In the genomic region with DNA sequence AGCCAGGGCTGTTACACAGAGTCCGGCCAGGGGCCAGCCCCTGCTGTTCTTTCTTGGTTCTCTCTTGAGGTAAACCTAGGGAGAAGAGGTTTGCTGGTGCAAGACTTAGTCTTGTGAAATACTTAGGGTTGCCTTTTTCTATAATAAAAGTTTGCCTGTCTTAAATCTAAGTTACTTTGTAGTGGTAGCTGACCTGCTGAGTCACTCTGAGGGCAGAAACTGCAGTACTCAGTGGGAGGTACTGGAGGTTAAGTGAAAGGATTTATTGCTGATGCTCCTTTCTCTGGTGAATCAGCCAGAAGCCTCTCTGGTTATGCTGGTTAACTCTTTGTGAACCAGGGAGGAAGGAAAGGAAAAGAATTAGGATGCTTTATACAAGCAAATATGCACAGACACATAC, we compare ENCODE assay signal across 19 mouse cellular contexts.
DNase-seq lines count a peak whose midpoint lies in the region; TF ChIP-seq lines count a peak whose summit lies in the region.
"Had no signal": no experiment of that assay in that cellular context is flagged by ENCODE, and none has a peak within 500 bp of the region (broad histone marks: within the 10 kb centered on the region; RNA-seq: fewer than 3 reads in every experiment).

No protein-coding gene starts in this region.

- H3K9me3 ChIP-seq in ES-E14 (ENCODE audit: control insufficient read depth, insufficient read depth, low read depth, low read length): no peaks in the 10 kb centered on the region
- H3K9me3 ChIP-seq: embryonic facial prominence, embryonic 12.5 days; hindbrain, embryonic 12.5 days had no signal

- DNase-seq in adrenal gland, postnatal 36 days: peak; percentile 30 to 42
- no peak for DNase-seq in adrenal gland, postnatal 10 days
- DNase-seq in ES-E14 (ENCODE audit: low read depth, low spot score) (no peak), R1 (ENCODE audit: low read depth, low spot score) (peak; percentile 6)
- DNase-seq in right cerebral cortex, postnatal 25 days: no peak
- DNase-seq in heart, adult 8-10 months (ENCODE audit: low spot score): no peak
- DNase-seq: adrenal gland, postnatal 25 days; cerebellum, adult 11 months; cerebellum, adult 8-10 months; cerebellum, postnatal 14 days; embryo, embryonic 11 days; forebrain, postnatal 0 days; gastrocnemius, postnatal 14 days; heart, postnatal 10 days; heart, postnatal 4 days; kidney, adult 11 months had no signal

- H3K4me1 ChIP-seq in ES-E14 (ENCODE audit: control insufficient read depth in 2 of 2, insufficient read depth in 2 of 2, low read length in 2 of 2, poor library complexity in 1 of 2): no peaks in the 10 kb centered on the region
- H3K4me1 ChIP-seq: embryonic facial prominence, embryonic 12.5 days; forebrain, embryonic 13.5 days; hindbrain, embryonic 12.5 days had no signal

- no peak overlapping the region for H3K4me3 ChIP-seq in ES-E14 (ENCODE audit: insufficient read depth in 1 of 2, low read depth in 1 of 2, low read length in 2 of 2, poor library complexity in 1 of 2, severe bottlenecking in 1 of 2)
- H3K4me3 ChIP-seq: embryonic facial prominence, embryonic 12.5 days; forebrain, embryonic 13.5 days; hindbrain, embryonic 12.5 days had no signal

- in situ Hi-C loops in ES-E14 (cut with MboI; ENCODE audit: low sequenced_read_pairs in 2 of 2, unreplicated experiment in 2 of 2): no loop called here

- H3K27ac ChIP-seq in ES-E14 (ENCODE audit: insufficient read depth, low read depth, low read length, poor library complexity, severe bottlenecking): no peak overlapping the region
- H3K27ac ChIP-seq: embryonic facial prominence, embryonic 12.5 days; forebrain, embryonic 13.5 days; hindbrain, embryonic 12.5 days had no signal

- H3K36me3 ChIP-seq in ES-E14 (ENCODE audit: control insufficient read depth, insufficient read depth, low read length, poor library complexity, severe bottlenecking): no peaks in the 10 kb centered on the region
- H3K36me3 ChIP-seq: embryonic facial prominence, embryonic 12.5 days; hindbrain, embryonic 12.5 days had no signal

- H3K9ac ChIP-seq in ES-E14 (ENCODE audit: insufficient read depth, low read depth, low read length, poor library complexity, severe bottlenecking): no peak overlapping the region
- H3K9ac ChIP-seq: embryonic facial prominence, embryonic 12.5 days; forebrain, embryonic 13.5 days; forebrain, postnatal 0 days; hindbrain, embryonic 12.5 days had no signal

TF ChIP-seq in ES-E14, 5 proteins besides CTCF, POLR2A, EP300 and RAD21:
- TF ChIP-seq ZC3H11A (IDR thresholded peaks at IDR 0.05; ENCODE audit: borderline replicate concordance, low read depth, low read length): no peak
- TF ChIP-seq ZNF384 (IDR thresholded peaks at IDR 0.05; ENCODE audit: low read depth, low read length): no peak
- peak; percentile 36; the same call in 1 of the 2 replicates for TF ChIP-seq MAFK (IDR thresholded peaks at IDR 0.05; ENCODE audit: insufficient read depth, low read depth, low read length)
- no peak for TF ChIP-seq CHD2 (IDR thresholded peaks at IDR 0.05; ENCODE audit: low read depth, low read length)
- TF ChIP-seq HCFC1 (IDR thresholded peaks at IDR 0.05; ENCODE audit: borderline replicate concordance, insufficient read depth, low read length): no peak

Comparison
In these comparisons a context has a peak if more than half of its experiments do, and no peak if none do; other contexts are left out.
1. DNase-seq: peak in adrenal gland, postnatal 36 days (2 of 2) and R1 (single experiment); none in adrenal gland, postnatal 10 days (single experiment), ES-E14 (single experiment), right cerebral cortex, postnatal 25 days (single experiment) and heart, adult 8-10 months (single experiment).